Mouse (Mus musculus) retina, adult 2 months (tissue): ENCODE data around the gene Snai3.

Source experiments
- DNase-seq: peaks from one replicate; pipeline ENCODE4 v3.0.0-alpha.2; 2012; ENCODE audit warnings: low read depth, low spot score

Snai3 gene

GRCm38 (mm10) chr8:122459990-122460389, 543 bp downstream of the Snai3 start:
- no peak for DNase-seq

- no peak for DNase-seq
Observed at GRCm38 (mm10) chr8:122459218-122459900, 1.2 kb downstream of the Snai3 start.

GRCm38 (mm10) chr8:122457171-122457570, 3.4 kb downstream of the Snai3 start:
- DNase-seq, result no peak

- DNase-seq, result no peak
Observed at GRCm38 (mm10) chr8:122454409-122454808, 6.1 kb downstream of the Snai3 start.

DNA sequence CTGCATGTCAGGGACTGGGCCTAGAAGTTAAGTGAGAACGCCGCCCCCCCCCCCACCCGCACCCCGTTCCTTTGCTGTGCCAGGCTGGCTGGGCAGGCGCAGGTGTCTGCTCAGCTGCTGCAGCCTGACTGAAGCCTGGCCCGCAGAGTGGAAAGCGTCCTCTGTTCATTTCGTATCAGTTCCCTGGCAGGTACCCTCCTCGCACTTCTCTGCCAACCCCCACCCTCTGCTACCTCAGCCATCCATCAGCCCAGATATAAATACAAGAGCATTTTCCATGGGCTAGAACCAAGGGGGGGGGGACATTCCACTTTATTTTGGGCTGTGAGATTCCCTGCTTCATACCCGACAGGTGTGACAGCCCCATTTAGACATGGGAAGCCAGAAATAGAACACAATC, 8.4 kb downstream of the Snai3 start:
- no peak for DNase-seq

DNA sequence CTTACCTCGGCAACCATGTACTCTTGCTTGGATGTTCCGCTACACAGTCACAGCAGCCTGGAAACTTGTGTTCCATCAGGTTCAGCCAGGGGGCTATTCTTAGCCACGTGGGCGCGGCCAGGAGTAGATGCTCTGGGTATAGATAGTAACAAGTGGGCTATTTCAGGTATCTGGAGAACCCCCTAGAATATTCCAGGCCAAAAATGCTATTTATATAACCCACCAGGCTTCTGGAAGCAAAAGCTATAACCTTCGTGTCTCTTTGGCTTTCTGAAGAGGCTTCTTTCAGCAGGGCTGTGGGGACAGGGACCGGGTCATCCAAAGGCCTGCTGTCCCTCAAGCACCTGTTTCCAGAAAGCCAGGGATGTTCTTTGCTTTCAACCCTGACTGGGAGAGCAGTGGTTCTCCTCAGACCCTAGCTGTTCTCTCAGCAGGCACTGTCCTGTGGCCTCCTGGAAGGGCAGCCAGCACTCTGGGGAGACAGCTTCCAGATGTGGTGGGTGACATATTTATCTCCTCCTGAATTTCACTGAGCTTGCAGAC, 9.3 kb downstream of the Snai3 start:
- no peak for DNase-seq

DNA sequence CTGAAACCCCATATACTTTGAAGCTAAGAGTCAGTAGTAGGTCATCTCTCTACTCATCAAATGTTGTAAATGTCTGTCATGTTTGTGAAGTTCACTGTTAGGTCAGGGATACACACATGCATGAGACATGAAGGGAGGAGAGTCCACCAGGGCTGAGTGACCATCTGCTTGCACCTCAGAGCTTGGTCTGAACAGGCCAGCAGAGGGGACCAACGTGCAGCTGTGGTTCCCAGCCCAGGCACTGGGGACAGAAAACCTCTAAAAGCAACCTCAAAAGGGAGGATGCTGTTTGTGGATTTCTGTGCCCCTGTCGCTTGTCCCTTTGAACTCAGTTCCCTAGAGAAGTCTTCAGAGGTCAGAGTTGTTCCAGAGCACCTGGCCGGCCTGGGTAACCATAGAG, 15.3 kb downstream of the Snai3 start:
- DNase-seq, result no peak

GRCm38 (mm10) chr8:122444058-122444748, 16.3 kb downstream of the Snai3 start:
- peak; percentile 49 for DNase-seq

DNA sequence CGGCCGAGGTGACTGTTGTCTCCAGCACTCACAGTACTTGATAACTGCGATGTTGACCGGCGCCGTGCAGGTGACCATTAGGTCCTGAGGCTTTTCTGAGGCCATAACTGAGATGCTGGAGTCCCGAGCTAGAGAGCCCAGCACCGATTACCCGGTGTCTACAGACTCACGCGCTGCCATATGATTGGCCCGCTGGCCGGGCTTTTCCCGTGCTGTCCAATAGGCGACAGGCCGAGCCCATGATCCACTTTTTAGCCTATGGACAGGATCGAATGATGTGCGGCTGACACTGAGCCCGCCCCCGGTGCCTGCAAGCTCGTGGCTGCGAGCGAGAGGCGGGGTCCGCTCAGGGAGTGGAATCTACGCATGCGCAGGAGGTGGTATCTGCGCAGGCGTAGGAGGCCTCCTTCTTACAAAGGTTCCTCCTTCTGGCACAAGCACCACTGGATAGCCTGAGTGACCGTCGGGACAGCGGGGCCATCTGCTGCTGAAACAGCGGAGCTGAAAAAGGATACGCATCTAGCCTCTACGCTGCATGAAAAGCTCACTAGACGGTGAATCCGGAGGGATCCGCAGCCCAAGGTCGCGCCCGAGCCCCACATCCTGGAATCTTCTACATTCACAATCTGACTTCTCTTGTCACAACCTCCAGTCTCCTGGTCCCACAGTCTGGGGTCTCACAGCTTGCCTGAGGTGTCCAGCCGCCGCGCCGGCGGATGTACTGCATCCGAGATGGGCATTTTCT, 17.1 kb downstream of the Snai3 start, which contains the start of gene Mvd:
Gene Mvd, minus strand, starts transcription at position 161 of the 745 bp plus-strand sequence.
- DNase-seq, result peak; percentile 98

DNA sequence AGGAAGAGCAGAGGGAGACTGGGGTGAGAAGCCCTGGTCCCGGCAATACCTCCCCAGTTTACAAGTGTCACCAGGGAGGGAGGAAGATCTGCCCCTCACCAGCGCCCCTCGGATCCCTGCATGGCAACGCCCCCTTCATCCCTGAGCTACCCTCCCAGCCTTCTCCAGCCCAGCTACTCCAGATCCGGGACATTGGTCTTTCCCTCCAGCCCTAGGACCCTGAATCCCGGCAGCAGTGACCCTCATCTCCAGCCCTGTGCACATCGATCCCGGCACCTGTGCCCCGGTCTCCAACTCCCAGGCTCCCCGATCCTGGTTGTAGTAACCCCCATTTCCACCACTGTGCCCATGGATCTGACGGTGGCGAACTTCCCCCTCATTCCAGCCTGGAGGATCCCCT, 17.8 kb downstream of the Snai3 start:
- DNase-seq, result no peak

DNA sequence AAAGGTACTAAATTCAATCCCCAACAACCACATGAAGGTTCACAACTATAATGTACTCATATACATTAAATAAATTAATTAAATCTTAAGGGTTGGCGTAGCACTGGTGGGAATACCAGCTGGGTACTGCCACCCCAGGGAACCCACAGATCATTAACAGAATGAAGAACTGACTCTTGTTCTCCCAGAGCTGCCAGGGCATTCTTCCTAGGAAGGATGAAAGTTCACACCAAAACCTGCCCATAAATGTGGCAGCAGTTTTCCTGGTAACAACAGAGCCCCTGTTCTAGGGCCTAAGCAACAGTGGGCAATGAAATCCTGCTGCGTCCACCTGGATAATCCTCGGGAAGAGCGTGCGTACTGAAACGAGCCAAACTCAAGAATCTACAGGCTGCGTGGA, 18.2 kb downstream of the Snai3 start:
- DNase-seq, result no peak

GRCm38 (mm10) chr8:122441326-122441725, 19.2 kb downstream of the Snai3 start:
- DNase-seq, result no peak

DNA sequence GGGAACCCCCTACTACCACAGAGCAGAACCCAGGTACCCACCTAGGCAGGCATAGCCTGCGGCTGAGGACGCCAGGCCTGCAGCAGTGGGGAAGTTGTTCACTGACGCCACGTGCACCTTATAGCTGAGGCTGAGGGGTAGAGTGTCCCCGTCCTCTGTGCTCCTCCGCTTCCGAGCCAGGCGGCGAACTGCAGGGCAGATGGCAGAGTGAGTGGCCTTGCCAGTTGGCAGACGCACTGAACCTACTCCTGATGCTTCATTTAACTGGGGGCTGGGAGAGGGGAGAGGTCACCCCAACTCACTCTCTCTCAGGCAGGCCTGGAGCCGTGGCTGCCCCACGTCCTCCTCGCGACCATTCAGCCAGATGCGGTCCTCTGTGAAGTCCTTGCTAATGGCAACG, 21.2 kb downstream of the Snai3 start:
- DNase-seq, result no peak

- no peak for DNase-seq
Observed at GRCm38 (mm10) chr8:122437708-122438331, 22.7 kb downstream of the Snai3 start.

DNA sequence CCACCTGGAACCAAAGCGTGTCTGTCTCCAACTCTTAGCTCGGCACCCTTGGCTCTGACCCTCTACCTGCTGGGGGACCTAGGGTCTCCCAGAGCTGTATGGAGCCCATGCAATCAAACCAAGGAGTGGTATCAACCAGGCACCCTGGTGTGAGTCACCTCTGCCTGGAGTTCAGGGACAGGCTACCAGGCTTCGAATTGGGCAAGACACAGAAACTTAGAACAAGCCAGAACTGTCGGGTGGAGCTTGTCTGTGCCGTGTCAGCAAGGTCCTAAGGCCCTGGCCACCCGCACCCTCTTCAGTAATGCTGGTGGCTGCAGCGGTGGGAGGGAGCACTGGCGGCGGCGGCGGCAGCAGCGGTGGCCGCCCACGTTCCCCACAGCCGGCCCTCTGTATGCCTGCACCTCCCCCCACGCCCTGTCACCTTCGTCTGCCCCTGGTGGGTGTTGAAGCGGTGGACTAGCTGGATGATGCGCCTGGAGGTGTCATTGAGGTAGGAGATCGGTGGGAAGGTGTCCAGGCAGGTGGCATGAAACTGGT, 23.9 kb downstream of the Snai3 start:
- DNase-seq, result no peak

DNA sequence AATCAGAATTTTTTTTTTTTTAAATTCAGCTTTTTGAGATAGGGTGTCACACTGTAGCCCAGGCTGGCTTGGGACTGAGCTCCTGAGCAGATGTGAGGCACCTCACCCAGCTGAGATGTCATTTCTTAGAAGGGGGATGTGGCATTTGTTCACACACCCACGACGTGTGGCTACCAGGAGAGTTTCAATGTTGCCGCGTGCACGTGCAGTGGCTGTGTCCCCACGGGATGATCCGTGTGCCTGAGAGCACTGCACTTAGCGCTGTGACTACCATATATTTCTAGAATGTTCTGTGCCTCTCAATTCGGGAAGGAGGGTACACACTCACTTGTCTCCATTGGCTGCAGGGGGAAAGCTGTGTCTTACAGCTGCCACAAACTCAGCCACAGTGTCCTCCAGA, 24.4 kb downstream of the Snai3 start:
- no peak for DNase-seq

DNA sequence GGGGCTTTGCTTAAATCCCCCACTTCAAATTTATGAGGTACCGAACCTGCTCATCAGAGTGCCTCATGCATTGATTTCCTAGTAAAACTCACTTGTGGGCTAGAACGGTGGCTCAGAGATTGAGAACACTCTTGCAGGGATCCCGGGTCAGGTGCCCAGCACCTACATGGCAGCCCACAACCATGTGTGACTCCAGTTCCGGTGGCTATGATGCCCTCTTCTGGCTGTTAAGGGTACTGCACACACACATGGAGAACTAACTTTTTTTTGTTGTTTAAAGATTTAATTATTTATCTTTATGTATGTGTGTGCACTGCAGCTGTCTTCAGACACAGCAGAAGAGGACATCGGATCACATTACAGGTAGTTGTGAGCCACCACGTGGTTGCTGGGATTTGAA, 25.2 kb downstream of the Snai3 start:
- no peak for DNase-seq

- DNase-seq, result no peak
Observed at GRCm38 (mm10) chr8:122433269-122433905, 27.1 kb downstream of the Snai3 start.

GRCm38 (mm10) chr8:122432443-122433268, 27.9 kb downstream of the Snai3 start, which contains the start of gene Cyba:
Gene Cyba, minus strand, starts transcription at chr8:122432930.
- DNase-seq, result no peak
